Mouse (Mus musculus) layer of hippocampus, adult 18-20 months (tissue): Measurements from ENCODE around the gene Cemip. TPM values are rescaled to one million over a fixed set of nuclear protein-coding genes. Genes with fewer than 3 reads are reported as not detected.
"Not testable (repeated sequence)": the region's sequence is repeated elsewhere in the genome, so short reads cannot be mapped to it uniquely, and the experiment has no call there.

Experiments
- DNase-seq, 2 experiments: peaks; one replicate each; pipeline ENCODE4 v3.0.0; 2022; ENCODE audit warnings: low spot score in 2 of 2
- long read RNA-seq: library from polyadenylated mRNA; stranded (forward); transcript quantifications from one replicate; pipeline ENCODE4 v2.0.0, GENCODE M21; 2021
- total RNA-seq, 2 experiments: library from RNA; stranded (reverse); gene quantifications; 2 replicates each; pipeline ENCODE4 v1.2.3; 2021

Cemip gene
- 10 to 100 TPM; 18.3 to 19.5 TPM for total RNA-seq
- long read RNA-seq, full-length matches to known transcripts, result 1 of 5 reads
- long read RNA-seq, partial matches to known transcripts, result 1 of 5 reads
- long read RNA-seq, other reads (novel, unspliced or antisense), result 3 of 5 reads

GRCm38 (mm10) chr7:84086039-84086829, at the start of gene Cemip:
Gene Cemip, minus strand, starts transcription at chr7:84086502.
- peak; percentile 80 to 91 for DNase-seq

DNA sequence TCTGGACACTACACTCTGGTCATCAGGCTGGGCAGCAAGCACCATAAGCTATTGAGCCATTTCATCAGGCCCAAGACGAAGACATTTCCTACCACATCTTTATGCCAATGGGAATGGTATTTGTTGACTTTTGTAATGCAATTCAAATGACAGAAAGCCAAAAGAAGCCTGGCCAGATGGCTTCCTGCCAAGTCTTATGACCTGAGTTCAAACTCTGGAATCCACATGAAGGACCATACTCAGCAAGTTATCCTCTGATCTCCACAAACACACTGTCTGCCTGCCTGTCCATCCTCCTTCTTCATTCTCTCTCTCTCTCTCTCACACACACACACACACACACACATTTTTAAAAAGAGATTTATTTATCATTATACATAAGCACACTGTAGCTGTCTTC, 46.4 kb upstream of the Cemip start:
- no peak for DNase-seq

DNA sequence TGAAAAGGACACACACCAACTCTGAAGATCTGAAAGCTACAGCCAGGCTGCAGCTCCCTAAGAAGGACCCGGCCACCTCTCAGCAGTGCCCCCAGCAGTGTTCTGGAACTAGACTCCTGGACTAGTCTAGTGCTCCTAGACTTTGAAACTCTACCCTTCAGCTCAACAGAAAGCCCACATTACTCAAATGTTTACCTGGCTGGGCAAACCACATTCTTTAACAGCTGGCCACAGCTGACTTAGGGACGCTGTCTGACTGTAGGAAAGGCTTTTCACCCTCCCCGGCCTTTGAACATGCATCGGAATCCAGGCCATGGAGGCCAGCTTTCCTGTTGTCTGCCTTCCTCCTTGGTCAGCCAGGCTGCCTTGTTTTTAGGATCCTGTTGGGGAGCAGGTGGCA, 45.4 kb upstream of the Cemip start:
- no peak for DNase-seq

- no peak for DNase-seq
Measured at GRCm38 (mm10) chr7:84128661-84129060, 42.4 kb upstream of the Cemip start.

- no peak for DNase-seq
Measured at GRCm38 (mm10) chr7:84125730-84126129, 39.4 kb upstream of the Cemip start.

GRCm38 (mm10) chr7:84123651-84124050, 37.3 kb upstream of the Cemip start:
- DNase-seq, result not testable (repeated sequence)

DNA sequence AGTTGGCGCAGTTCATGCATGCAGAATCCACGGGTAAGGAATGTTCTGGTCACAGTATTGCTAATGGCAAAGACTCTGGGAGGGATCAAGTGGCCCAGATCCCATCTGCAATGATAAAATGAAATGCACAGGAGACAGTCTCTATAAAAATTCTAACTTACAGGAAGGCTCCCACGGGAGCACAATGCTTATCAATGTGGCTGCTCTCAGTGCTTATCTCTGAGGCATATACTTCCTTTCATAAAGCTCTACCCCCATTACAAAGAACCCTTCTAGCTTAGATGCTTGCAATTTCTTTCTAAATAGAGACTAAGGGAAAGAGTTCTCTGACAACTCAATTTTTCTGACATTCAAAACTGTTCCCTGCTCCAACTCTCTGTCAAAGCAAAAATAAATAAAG, 35.5 kb upstream of the Cemip start:
- DNase-seq, result no peak

DNA sequence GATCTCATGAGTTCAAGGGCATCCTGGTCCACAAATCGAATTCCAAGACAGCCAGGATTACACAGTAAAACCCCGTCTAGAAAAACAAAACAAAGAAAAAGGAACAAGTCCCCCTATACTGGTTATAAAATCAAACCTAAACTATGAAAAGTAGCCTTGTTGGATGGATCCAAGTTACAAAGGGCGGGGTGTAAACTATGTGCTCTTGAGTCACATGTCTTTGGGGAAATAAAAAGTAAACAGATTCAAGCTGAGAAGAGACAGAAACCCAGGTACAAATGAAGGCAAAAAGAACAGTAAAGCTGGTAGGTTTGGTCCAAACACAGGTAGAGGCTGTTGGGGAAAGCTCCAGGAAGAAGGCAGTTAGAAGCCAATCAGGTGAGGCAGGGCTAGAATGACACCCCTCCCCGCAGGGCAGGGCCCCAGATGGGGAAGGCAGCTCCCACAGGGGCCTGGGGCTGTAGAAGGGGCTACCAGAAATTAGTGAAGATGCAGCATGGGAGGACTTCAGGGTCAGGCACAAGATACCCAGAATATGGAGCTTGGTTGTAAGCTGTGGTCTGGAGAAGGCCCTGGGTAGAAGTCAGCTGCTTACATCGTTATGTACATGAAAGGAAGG, 33.9 kb upstream of the Cemip start:
- no peak for DNase-seq

DNA sequence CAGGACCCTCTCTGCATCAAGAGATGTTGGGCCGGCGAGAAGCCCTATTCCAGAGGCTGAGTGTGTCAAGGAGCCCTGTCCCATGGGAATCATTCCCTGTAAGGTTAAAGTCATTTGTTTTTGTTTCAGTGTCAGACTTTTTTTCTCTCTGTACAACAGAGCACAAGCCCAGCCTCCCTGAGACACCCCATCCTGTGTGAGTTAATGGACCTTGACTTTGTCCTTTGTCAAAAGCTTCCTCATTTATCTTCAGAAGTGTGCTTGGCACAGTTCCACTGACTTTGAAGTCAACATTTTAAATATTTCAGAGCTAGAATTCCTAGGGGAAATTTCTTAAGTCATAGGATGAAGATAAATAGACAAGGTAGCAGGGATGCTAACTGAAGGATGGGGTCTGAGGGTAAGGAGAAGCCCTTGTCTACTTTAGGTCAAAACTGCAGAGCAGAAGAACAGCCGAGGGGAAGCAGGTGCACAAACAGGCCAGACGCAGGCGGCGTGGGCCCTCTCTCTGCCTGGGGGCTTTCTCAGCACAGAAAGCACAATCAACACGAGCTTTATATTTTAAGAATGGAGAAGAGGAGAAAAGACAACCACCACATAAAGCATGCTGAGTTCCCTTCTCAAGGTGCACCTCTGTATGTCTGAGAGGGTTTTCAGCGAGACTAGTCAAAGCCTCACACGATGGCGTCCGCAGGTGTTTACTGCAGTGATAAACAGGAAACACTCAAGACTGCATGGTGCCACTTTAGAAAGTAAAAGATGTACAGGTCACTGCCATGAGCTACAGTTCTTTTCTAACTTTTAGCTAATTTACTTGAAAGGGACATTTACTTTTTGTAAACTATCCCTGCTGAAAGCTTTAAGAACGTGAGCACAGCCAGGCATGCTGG, 33.2 kb upstream of the Cemip start:
- DNase-seq, result no peak

GRCm38 (mm10) chr7:84117543-84118122, 31.3 kb upstream of the Cemip start:
- no peak for DNase-seq

DNA sequence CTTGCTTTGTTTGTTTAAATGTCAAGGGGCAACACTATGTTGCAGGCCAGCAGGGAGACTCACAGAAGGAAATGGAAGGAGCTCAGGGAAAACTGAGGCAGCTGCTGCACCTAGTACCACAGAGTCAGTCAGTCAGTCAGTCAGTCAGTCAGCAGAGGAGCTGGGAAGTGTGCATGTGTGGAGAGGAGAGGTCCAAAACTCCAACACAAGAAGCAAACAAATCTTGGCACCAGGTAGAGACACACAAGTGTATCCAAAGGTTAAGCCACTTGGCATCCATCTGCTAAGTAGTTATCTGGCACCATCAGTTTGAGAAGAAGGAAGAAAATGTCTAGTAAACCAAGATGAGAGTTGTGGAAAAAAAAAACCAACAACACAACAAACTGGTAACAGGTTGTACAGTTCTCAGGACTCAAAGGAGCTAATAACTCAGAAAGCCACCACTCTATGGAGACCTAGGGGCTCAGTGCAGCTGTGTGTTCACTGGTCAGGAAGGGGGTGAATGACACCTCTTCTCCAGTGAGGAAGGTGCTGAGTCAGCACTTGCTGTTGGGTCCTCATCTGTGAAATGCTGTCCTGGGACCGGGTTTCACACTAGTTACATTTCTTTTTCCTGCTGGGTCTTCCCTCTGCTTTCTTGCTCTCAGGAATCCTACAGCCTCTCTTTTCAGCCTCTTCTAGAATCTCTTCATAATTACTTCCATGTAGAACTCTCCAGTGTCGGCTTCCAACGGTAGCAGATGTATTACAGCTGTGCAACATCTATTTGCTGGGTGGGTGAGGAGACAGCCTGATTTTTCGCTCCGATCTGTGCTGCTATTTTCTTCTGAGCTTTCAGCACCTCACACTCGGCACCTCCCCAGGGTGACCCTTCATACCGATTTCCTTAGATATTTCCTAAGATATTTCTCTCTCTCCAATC, 30.6 kb upstream of the Cemip start:
- no peak for DNase-seq

- no peak for DNase-seq
Measured at GRCm38 (mm10) chr7:84115385-84115784, 29.1 kb upstream of the Cemip start.

DNA sequence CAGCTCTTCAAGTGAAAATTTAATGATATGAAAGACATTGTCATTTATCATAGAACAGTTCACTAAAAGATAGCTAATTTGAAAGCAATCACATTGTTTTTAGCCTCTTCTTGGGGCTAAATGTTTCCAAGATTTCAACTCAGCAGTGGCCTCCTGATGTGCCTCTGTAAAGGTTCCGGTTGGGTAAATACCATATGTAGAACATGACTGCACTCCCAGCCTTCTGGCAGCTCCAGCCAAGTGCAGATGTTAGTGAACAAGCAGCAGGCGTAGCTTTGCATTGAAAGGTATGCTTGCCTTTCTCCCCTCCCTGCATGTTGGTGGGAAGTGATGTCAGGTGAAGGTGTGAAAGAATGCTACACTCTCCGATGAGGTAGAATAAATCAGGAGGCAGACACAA, 28.5 kb upstream of the Cemip start:
- no peak for DNase-seq

DNA sequence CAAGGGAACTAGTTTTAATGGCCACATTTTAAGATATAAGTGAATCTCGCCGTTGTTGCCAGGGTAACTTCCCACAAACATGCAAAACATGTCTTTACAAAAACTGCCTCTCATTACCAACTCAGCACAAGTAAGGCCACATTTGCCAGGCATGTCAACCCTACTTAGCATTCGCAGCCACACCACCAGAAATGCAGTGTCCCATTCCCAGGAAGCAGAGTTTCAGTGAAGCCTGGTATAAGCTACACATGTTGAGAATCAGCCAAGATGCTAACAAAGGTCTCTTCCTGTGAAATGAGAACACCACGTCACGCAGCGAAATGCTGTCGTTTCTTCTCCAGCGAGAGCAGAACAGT, 26.7 kb upstream of the Cemip start:
- no peak for DNase-seq

DNA sequence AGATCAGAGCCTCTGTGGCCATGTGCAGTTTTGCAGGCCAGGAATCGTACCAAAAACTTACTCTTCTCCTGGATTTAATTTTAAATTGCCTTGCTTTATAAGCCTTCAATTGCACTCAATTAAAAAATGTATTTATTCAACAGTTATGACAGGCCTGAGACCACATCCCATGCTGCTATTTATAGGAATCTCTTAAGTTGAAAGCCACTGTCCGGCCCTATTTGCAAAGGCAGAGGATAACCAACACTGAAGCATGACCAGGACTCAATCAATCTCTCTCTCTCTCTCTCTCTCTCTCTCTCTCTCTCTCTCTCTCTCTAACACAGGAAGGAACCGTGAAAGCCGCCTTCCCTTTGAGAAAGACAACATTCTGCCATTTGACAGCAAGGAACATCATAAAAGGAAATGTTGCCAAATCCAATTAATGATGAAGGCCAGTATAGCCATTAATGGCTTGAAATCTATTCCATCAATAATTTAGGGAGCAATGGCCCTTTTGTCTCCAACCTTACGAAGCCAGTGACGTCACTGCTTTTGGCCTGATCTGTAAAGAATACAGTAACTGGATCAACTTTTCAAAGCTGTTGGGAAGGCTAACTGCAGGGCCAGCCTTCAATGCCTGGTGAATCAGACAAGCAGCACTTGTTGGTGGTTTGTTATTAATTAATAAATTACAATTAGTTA, 26.2 kb upstream of the Cemip start:
- DNase-seq, result no peak

- DNase-seq, result no peak
Measured at GRCm38 (mm10) chr7:84111716-84112350, 25.5 kb upstream of the Cemip start.

DNA sequence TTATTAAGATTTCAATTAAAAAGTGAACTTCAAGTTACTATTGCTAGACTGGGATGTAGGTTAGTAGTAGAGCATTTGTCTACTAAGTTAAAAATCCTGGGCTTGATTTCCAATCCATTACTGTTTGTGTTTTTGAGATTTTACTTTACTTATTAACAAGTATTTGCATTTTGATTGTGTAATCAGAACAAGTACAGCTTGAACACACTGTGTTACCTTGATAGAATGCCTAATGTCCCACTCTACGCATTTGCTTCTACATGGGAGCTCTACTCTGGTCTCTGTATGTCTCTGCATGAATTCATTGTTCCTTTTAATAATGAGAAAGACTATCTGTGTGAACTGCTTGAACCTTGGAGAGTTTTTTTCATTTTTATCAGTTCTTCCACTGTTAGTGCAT, 20.6 kb upstream of the Cemip start:
- no peak for DNase-seq

GRCm38 (mm10) chr7:84102589-84102988, 16.3 kb upstream of the Cemip start:
- DNase-seq, result no peak

GRCm38 (mm10) chr7:84100672-84101071, 14.4 kb upstream of the Cemip start:
- DNase-seq, result no peak
